Mouse (Mus musculus) ES-E14 (cell line): ENCODE data around the gene Sin3a.

ENCODE experiments used
- CHD2 ChIP-seq: IDR thresholded peaks from 2 replicates; pipeline ENCODE4 v1.6.1; 2014; ENCODE audit warnings: mild to moderate bottlenecking, low read depth, low read length, inconsistent platforms
- MAFK ChIP-seq: IDR thresholded peaks from 2 replicates; pipeline ENCODE4 v1.6.1; 2014; ENCODE audit warnings: mild to moderate bottlenecking, low read depth, low read length, inconsistent platforms; ENCODE audit not compliant: insufficient read depth
- ZC3H11A ChIP-seq: IDR thresholded peaks from 2 replicates; pipeline ENCODE4 v1.6.1; 2012; ENCODE audit warnings: low read depth, mild to moderate bottlenecking, inconsistent platforms, low read length, borderline replicate concordance
- ZNF384 ChIP-seq: IDR thresholded peaks from 2 replicates; pipeline ENCODE4 v1.6.1; 2012; ENCODE audit warnings: low read depth, low read length, inconsistent platforms

DNA sequence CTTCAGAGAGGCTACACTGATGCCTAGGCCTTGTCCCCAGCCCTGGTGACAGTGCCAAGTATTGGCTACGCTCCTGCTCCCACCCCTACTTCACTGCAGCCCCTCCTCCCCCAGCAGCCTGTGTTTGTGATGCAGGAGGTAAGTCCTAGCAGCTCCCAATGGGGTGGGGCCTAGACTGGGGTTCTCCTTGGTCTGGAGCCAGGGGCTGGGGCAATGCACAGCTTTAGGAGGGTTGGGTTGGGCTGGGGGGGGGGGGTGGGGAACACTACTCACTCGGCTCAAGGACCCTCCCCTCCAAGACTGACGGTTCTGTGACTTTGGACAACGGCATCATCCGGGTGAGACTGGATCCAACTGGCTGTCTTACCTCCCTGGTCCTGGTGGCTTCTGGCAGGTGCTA, 67.7 kb downstream of the Sin3a start:
- TF ChIP-seq ZC3H11A (no peak), MAFK (no peak), CHD2 (no peak), ZNF384 (no peak)
